Mouse (Mus musculus) erythroblast, adult 5-6 weeks (primary cell): ENCODE data around the gene Rasl10a. TPM values are rescaled to one million over a fixed set of nuclear protein-coding genes. Genes with fewer than 3 reads are reported as not detected.
A peak's percentile ranks its signal among the peaks of the same experiment; 100 is the strongest.
"Not testable (repeated sequence)": the region's sequence is repeated elsewhere in the genome, so short reads cannot be mapped to it uniquely, and the experiment has no call there.

ENCODE experiments used
- ATAC-seq: replicated peaks from 2 replicates; pipeline ENCODE4 v1.8.0; 2016; ENCODE audit warnings: moderate number of reproducible peaks, mild to moderate bottlenecking, moderate TSS enrichment, inconsistent platforms; ENCODE audit not compliant: poor library complexity, low FRiP score, severe bottlenecking
- total RNA-seq, 2 experiments: library from RNA; stranded (forward) in 1 of 2; stranded (reverse) in 1 of 2; fragments of 150-400 nt in 1 of 2; fragments of 200-764, 138-1000 nt in 1 of 2; gene quantifications; 2 replicates each; pipeline versions ENCODE4 v1.2.3 to v1.2.4; 2015 to 2017; ENCODE audit warnings: low replicate concordance in 2 of 2

The Rasl10a gene
- total RNA-seq, 2 experiments from 2014 or later: not detected

GRCm38 (mm10) chr11:5065056-5065821 is 7.3 kb downstream of the Rasl10a start, which contains the start of gene Gas2l1:
TSS of gene Gas2l1 (minus strand) at chr11:5065327.
- ATAC-seq: peak; percentile 87

GRCm38 (mm10) chr11:5067063-5067462 is 9.1 kb downstream of the Rasl10a start:
- ATAC-seq: no peak

DNA sequence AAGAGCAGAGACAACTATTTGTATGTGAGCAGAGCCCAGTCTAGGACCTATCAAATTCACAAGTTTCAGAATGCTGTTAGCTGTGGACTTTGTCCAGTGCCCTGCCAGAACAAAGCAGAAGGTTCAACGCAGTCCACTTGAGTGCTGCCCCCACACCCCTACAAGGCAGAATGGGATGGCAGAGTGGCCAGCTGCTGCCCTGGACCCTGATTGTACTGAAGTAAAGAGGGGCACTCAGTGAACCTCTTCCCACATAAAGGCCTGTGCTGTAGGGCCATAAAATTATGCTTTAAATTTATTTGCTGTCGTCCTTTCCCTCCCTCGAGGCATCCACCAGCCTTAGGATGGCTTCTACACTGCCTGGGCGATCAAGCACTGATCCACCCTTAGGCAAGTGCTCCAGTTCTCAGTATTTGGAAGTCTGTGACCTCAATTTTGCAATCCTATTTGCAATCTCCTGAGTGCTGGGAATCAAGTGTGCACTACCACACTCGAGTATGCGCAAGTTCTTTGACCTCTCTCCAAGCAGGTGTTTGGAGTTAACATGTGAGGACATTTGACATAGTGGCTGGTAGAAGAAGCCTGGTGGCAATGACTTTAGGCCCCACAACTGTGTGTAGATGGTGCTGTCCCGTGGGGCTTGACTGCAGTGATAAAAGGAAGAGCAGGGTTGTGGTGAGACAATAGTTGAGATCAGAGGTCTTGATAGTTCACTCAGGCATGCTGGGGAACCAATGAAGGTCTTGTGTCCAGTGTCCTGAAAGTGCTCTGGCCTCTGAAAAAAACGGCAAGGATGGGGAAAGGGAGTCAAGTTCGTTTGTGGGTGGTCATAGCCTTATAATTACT is 10.4 kb downstream of the Rasl10a start:
- ATAC-seq: no peak

- 0 out of 2 replicates have a peak, but pooled peaks have one; percentile 62 for ATAC-seq
Measured at GRCm38 (mm10) chr11:5074882-5075281, 17.0 kb downstream of the Rasl10a start.

- ATAC-seq: no peak
Measured at GRCm38 (mm10) chr11:5075760-5076159, 17.8 kb downstream of the Rasl10a start.

DNA sequence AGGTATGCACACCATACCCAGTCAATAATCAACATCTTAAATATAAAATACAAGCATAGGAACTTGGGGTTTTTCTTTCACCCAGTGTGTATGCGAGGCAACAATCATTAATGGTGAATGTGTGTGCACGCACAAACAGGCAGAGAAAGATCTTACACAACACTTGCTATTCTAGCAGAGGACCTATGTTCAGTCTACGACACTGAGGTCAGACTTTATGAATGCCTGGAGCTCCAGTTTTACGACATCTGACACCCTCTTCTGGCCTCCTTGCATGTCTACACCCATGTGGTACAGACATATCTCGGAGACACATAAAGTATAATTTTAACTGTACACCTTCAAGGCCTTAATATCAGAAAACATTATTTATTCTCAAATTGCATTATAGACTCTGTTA is 18.9 kb downstream of the Rasl10a start:
- ATAC-seq: not testable (repeated sequence)

GRCm38 (mm10) chr11:5089147-5089546 is 31.2 kb downstream of the Rasl10a start:
- no peak for ATAC-seq

DNA sequence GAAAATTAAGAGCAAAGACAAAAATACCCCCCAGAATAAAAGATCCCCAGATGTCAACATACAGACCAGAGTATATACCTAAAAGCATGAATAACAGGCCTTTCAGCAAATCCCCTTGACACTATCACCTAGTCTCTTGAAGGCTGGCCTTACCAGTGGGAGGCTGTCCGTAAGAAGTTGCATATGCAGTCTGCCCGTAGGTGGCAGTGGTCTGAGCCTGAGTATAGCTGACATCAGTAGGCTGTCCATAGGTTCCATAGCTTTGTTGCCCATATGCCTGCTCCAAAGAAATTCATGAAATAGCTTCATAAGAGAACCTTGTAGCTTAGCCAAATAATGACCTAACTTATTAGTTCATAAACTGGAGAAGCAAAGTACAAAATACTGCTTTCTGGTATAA is 33.8 kb downstream of the Rasl10a start:
- 0 out of 2 replicates have a peak, but pooled peaks have one; percentile 52 for ATAC-seq

- ATAC-seq: no peak
Measured at GRCm38 (mm10) chr11:5095877-5096276, 37.9 kb downstream of the Rasl10a start.

DNA sequence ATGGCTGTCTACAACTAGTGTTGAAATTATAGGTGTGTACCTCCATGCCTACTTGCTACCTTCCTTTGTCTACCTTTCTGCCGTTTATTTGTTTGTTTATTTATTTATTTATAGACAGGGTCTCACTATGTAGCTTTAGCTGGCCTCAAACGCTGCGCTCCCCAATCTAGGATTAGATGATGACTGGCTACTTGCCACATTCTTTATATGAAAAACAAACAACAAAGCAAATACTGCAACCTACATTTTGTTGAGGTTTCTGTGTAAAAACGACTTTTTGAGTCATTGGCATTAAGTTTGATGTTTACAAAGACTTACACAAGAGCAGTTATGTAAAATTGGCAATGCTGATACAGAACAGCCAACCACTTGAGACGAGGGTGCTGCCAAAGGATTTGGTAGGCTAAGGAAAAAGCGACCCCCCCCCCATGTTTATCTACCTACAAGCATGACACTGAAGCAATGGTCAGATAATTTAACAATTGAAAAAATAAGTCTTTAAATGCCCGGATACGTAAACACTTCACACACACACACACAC is 38.6 kb downstream of the Rasl10a start:
- ATAC-seq: no peak

DNA sequence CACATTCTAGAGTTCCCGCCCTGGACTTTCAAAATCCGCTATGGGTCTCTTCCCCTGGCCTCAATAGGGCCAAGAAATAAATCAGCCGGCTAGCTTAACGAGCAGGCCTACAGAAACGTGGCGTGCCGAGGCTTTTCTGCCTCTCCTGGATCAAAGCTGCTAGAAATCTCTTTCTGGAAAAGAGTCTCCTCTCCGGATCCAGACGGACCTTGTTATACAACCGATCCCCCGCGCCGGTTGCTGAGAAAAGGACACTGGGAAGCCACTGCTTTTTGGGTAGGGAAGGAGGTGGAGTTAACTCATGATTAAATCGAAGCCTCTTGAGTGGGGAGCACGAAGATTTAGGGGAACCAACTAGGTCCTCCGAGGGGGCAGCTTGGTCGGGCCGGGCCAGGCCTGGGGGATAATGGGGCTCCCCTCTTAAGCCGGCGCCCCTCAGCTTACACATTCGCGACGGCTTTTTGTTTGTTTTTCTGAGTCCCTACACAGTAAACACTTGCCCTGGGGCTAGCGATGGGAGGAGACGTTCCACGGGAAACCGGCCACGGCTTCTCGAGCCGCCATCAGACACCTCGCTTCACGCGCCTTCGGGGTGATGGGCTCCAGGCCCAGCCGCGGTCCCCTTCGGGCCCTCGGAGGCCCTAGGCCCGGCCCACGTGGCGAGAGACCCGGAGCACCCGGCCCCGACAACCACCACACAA is 40.3 kb downstream of the Rasl10a start:
- ATAC-seq: peak; percentile 47

- peak; percentile 81 for ATAC-seq
Measured at GRCm38 (mm10) chr11:5098736-5099542, 41.0 kb downstream of the Rasl10a start, which contains the start of the genes Rhbdd3 and Ewsr1. TSS of gene Rhbdd3 (plus strand) at chr11:5098926. TSS of gene Ewsr1 (minus strand) at chr11:5099266.

DNA sequence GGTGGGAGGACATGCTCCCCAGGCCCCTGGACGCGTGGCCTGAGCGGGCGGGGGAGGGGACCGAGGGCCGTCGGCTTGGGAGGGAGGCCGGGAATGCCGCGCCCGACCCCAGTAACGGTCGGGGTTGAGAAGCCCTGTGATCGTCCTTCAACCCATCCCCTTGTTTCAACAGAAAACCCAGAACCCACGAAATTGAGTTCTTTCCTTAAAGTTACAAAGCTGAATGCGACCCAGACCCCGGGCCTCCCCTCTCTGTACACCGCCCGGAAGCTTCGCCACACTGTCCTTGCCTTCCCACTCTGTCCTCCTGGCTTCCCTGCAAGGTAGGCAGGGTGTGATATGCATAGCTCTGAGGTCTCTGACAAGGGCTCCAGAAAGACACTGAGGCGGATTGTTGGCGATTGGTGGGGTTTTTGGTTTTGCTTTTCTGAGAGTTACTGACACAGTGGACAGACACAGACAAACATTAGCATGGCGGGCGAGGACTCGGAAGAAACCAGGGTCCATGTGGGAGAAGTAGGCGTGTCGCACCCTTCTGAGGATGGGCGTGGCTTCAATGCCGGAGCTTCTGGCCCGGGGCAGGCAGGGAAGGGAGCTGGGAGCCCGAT is 41.8 kb downstream of the Rasl10a start:
- ATAC-seq: peak; percentile 73

DNA sequence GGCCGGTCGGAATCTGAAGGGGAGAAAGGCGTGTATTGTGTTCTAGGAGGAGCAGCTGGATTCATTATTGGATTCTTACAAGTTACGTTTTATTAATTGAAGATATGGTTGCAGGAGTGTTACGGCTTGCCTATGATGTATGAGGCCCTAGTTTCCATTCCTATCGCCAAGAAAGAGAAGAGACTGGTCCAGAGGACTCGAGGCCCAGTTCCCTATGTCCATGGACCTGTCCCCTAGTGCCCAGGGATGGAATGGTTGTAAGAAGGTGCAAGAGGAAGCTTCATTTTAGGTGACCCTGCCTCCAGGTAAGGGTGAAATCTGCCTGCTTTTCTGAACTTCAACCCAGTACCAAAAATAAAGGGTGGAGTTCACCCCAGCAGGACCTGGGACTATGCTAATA is 42.4 kb downstream of the Rasl10a start:
- ATAC-seq: no peak

- ATAC-seq: no peak
Measured at GRCm38 (mm10) chr11:5100801-5101200, 42.9 kb downstream of the Rasl10a start.

GRCm38 (mm10) chr11:5101641-5102040 is 43.7 kb downstream of the Rasl10a start:
- ATAC-seq: no peak

DNA sequence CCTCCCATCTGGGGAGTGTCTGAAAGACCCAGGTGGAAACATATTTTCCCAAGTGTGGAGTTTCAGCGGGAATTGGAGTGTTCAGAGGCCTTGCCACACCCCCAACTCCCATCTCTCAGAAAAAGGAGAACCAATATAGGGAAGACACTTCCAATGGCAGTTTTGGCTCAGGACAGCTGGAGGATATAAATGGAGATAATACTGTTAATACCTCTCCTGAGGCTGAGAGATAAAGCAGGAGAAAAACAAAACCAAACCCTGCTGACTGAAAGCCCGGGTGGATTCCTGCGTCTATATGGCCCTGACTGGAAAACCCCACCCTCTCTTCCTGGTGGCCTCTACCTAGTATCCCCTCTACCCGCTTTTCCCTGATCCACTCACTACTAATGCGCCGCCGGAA is 44.5 kb downstream of the Rasl10a start:
- ATAC-seq: no peak

DNA sequence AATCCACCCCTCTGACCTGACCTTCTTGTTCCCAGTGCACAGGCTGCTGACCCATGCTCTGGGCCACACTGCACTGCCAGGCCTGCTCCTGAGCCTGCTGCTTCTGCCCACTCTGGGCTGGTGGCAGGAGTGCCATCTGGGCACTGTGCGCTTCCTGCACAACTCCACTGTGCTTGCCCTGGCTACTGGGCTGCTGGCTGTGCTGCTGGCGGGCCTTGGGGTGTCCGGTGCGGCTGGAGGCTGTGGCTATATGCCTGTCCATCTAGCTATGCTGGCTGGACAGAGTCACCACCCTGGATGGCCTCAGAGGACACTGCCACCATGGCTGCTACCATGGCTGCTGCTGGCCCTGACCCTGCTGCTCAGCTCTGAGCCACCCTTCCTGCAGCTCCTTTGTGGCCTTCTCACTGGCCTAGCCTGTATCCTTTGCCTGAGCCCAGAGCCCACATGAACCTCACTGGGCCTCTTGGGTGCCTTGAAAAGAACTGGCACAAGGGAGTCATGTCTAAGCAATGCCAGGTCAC is 46.1 kb downstream of the Rasl10a start:
- no peak for ATAC-seq
